Mouse (Mus musculus) midbrain, embryonic 14.5 days (tissue): ENCODE data around the gene Gtf2h4. TPM values are rescaled to one million over a fixed set of nuclear protein-coding genes. Genes with fewer than 3 reads are reported as not detected.
A peak's percentile ranks its signal among the peaks of the same experiment; 100 is the strongest.

Source experiments
- ATAC-seq: fragments of 200-750 bp; cut with Nextera tagmentation; 2 replicates; pipeline ENCODE4 v1.8.0; 2017; ENCODE audit warnings: moderate number of reproducible peaks, moderate library complexity; ENCODE audit not compliant: low FRiP score, low TSS enrichment
- DNase-seq: peaks from one replicate; pipeline ENCODE4 v3.0.0-alpha.2; 2015
- H3K27ac ChIP-seq: fragments of 300-500 bp; sonication (generic); replicated peaks from 2 replicates; pipeline ENCODE4 v1.5.1; 2014; ENCODE audit warnings: mild to moderate bottlenecking, low read depth, low read length, moderate library complexity
- H3K27me3 ChIP-seq: fragments of 300-500 bp; sonication (generic); 2 replicates; pipeline ENCODE4 v1.6.1; 2014; ENCODE audit warnings: low read length, control low read depth, mixed read lengths; ENCODE audit not compliant: control insufficient read depth, insufficient read depth
- H3K36me3 ChIP-seq: fragments of 300-500 bp; sonication (generic); 2 replicates; pipeline ENCODE4 v1.6.1; 2014; ENCODE audit warnings: low read length, control low read depth; ENCODE audit not compliant: control insufficient read depth, insufficient read depth
- H3K4me1 ChIP-seq: fragments of 300-500 bp; sonication (generic); 2 replicates; pipeline ENCODE4 v1.6.1; 2014; ENCODE audit warnings: mild to moderate bottlenecking, antibody characterized with exemption, low read length, control low read depth; ENCODE audit not compliant: control insufficient read depth, insufficient read depth
- H3K4me2 ChIP-seq: fragments of 300-500 bp; sonication (generic); 2 replicates; pipeline ENCODE4 v1.6.1; 2014; ENCODE audit warnings: mild to moderate bottlenecking, low read length, moderate library complexity
- H3K4me3 ChIP-seq: fragments of 300-500 bp; sonication (generic); replicated peaks from 2 replicates; pipeline ENCODE4 v1.5.1; 2014; ENCODE audit warnings: low read depth, low read length
- H3K9ac ChIP-seq: fragments of 300-500 bp; sonication (generic); replicated peaks from 2 replicates; pipeline ENCODE4 v1.6.1; 2014; ENCODE audit warnings: mild to moderate bottlenecking, low read length, moderate library complexity
- H3K9me3 ChIP-seq: fragments of 300-500 bp; sonication (generic); 2 replicates; pipeline ENCODE4 v1.6.1; 2016; ENCODE audit warnings: low read length, control low read depth, mixed read lengths; ENCODE audit not compliant: control insufficient read depth
- WGBS: fragments of 180-500 bp; shearing (Covaris S2); extraction: QIAGEN DNeasy Blood & Tissue Kit; methylation state at CpG from one replicate; pipeline ENCODE4 v1.1.7; 2014; 5-methylcytosine and 5-hydroxymethylcytosine counted together
- polyA plus RNA-seq: library from polyadenylated mRNA; unstranded; fragments of >200 nt; fragmentation: Nextera tagmentation; extraction: Ambion mirVana; gene quantifications from 2 replicates; pipeline ENCODE4 v1.2.1, GENCODE M21; 2014

Gene Gtf2h4
- polyA plus RNA-seq, 1 experiment from 2014 or later: 25.5 TPM

DNA sequence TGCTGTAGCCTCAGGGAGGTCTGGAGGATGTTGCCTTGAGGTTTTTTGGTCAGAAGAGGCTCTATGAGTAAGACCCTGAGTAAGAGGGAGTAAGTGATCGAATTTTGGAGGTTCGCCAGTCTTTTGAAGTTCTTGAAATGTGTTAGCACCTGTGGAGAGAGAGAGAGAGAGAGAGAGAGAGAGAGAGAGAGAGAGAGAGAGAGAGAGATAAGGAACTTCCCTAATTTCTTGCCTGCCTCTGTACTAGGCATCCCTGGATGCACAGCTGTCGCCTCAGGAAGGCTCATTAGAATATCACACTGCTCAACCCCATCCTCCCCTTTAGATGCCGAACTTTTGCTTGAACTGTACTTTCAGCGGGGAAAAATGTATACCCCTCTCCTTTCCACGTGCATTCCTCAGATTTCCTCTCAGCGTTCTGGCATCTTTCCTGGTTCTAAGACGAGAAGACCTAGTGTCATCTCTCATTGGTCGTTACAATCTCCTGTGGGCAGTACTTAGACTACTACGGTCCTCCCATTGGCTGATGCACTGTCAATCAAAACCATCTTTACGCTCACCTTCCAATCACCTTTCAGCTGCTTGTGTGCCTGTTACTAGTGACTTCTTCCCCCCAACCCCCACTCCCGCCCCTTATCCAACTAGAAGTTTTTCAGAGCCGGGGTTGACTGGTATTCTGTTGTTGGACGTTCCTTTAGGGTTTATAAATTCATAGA is 34.9 kb downstream of the Gtf2h4 start:
- H3K36me3 ChIP-seq: no peaks in the 10 kb centered on the region
- H3K27ac ChIP-seq: no peak overlapping the region
- no peaks in the 10 kb centered on the region for H3K9me3 ChIP-seq
- peak overlapping the region; percentile 24; the same call in 1 of the 2 replicates for H3K4me2 ChIP-seq
- H3K4me3 ChIP-seq: no peak overlapping the region
- ATAC-seq (peak; percentile 73), DNase-seq (peak; percentile 82)
- H3K9ac ChIP-seq: no peak overlapping the region
- no peaks in the 10 kb centered on the region for H3K4me1 ChIP-seq
- 33% methylated on average over 14 of the region's 14 CpGs for WGBS
- H3K27me3 ChIP-seq: 0 out of 2 replicates have a peak, but pooled peaks cover 7% of the 10 kb centered on the region

GRCm38 (mm10) chr17:35636363-35636762 is 37.2 kb downstream of the Gtf2h4 start:
- Histone ChIP-seq H3K4me2 (no peak overlapping the region), H3K4me1 (no peaks in the 10 kb centered on the region)
- ATAC-seq: no peak

GRCm38 (mm10) chr17:35635699-35636111 is 37.8 kb downstream of the Gtf2h4 start:
- 0 out of 2 replicates have a peak overlapping the region, but pooled peaks have one; percentile 8 for H3K27ac ChIP-seq
- no peaks in the 10 kb centered on the region for H3K9me3 ChIP-seq
- H3K4me2 ChIP-seq: peak overlapping the region; percentile 65
- peak; percentile 17; the same call in 1 of the 2 replicates for ATAC-seq
- 1% methylated on average over 15 of the region's 15 CpGs for WGBS
- no peaks in the 10 kb centered on the region for H3K4me1 ChIP-seq
- H3K4me3 ChIP-seq: peak overlapping the region; percentile 30
- peak overlapping the region; percentile 36; the same call in 1 of the 2 replicates for H3K9ac ChIP-seq
- 0 out of 2 replicates have a peak, but pooled peaks cover 7% of the 10 kb centered on the region for H3K27me3 ChIP-seq
- H3K36me3 ChIP-seq: no peaks in the 10 kb centered on the region
- DNase-seq: peak; percentile 89

More at GRCm38 (mm10) chr17:35636363-35636762, 37.2 kb downstream of the Gtf2h4 start:
- Histone ChIP-seq H3K36me3 (no peaks in the 10 kb centered on the region), H3K4me3 (no peak overlapping the region), H3K27ac (no peak overlapping the region), H3K9me3 (no peaks in the 10 kb centered on the region), H3K9ac (no peak overlapping the region), H3K27me3 (0 out of 2 replicates have a peak, but pooled peaks cover 7% of the 10 kb centered on the region)
- 41% methylated on average over 5 of the region's 5 CpGs for WGBS
- DNase-seq: peak; percentile 43

- WGBS: 61% methylated on average over 3 of the region's 3 CpGs
- Histone ChIP-seq H3K27me3 (0 out of 2 replicates have a peak, but pooled peaks cover 7% of the 10 kb centered on the region), H3K36me3 (no peaks in the 10 kb centered on the region), H3K27ac (no peak overlapping the region), H3K9me3 (no peaks in the 10 kb centered on the region), H3K9ac (no peak overlapping the region), H3K4me3 (no peak overlapping the region), H3K4me2 (no peak overlapping the region), H3K4me1 (no peaks in the 10 kb centered on the region)
- DNase-seq (no peak), ATAC-seq (no peak)
Measured at GRCm38 (mm10) chr17:35635202-35635601, 38.3 kb downstream of the Gtf2h4 start.

GRCm38 (mm10) chr17:35633992-35634391 is 39.5 kb downstream of the Gtf2h4 start:
- no peak overlapping the region for H3K27ac ChIP-seq
- DNase-seq: peak; percentile 63
- no peak overlapping the region for H3K9ac ChIP-seq

GRCm38 (mm10) chr17:35626537-35626936 is 47.0 kb downstream of the Gtf2h4 start, which contains the start of gene Gm9573:
Gene Gm9573, minus strand, starts transcription at chr17:35626637.
- H3K9me3 ChIP-seq: no peaks in the 10 kb centered on the region
- 86% methylated on average over 7 of the region's 7 CpGs for WGBS
- no peak within 1 kb of the TSS for H3K4me3 ChIP-seq
- no peak within 1 kb of the TSS for H3K4me2 ChIP-seq
- no peak within 1 kb of the TSS for H3K27ac ChIP-seq
- H3K27me3 ChIP-seq: no peaks in the 10 kb centered on the region
- DNase-seq (no peak), ATAC-seq (no peak)
- no peak within 1 kb of the TSS for H3K9ac ChIP-seq
- H3K36me3 ChIP-seq: no peaks in the 10 kb centered on the region
- H3K4me1 ChIP-seq: no peaks in the 10 kb centered on the region

More at GRCm38 (mm10) chr17:35633992-35634391, 39.5 kb downstream of the Gtf2h4 start:
- ATAC-seq: no peak
- Histone ChIP-seq H3K4me1 (no peaks in the 10 kb centered on the region), H3K4me3 (no peak overlapping the region), H3K4me2 (no peak overlapping the region), H3K27me3 (0 out of 2 replicates have a peak, but pooled peaks cover 7% of the 10 kb centered on the region), H3K9me3 (no peaks in the 10 kb centered on the region), H3K36me3 (no peaks in the 10 kb centered on the region)
- WGBS: 12% methylated on average over 1 of the region's 1 CpGs

Other genes starting within 250 kb of the Gtf2h4 start
- 0.61 and 0.63 TPM in 2 replicates for gene H2-Q6, start 248.9 kb downstream of the Gtf2h4 start, polyA plus RNA-seq
- gene H2-Q7, start 234.6 kb downstream of the Gtf2h4 start, polyA plus RNA-seq: 2.5 and 2.8 TPM in 2 replicates
- gene H2-Q10, start 203.7 kb downstream of the Gtf2h4 start, polyA plus RNA-seq: 0.38 TPM in 1 of 2 replicates, not detected in the other
- not detected in 2 replicates for gene Pou5f1, start 167.7 kb downstream of the Gtf2h4 start, polyA plus RNA-seq
- 8.9 and 15.5 TPM in 2 replicates for gene Tcf19, start 156.9 kb downstream of the Gtf2h4 start, polyA plus RNA-seq
- 1.6 and 3.4 TPM in 2 replicates for gene Cchcr1, start 156.6 kb downstream of the Gtf2h4 start, polyA plus RNA-seq
- 0.54 and 0.61 TPM in 2 replicates for gene Psors1c2, start 140.5 kb downstream of the Gtf2h4 start, polyA plus RNA-seq
- 0.11 TPM in 1 of 2 replicates, not detected in the other for gene Cdsn, start 121.6 kb downstream of the Gtf2h4 start, polyA plus RNA-seq
- not detected in 2 replicates for gene 2300002M23Rik, start 106.3 kb downstream of the Gtf2h4 start, polyA plus RNA-seq
- gene Sfta2, start 72.2 kb downstream of the Gtf2h4 start, polyA plus RNA-seq: not detected in 2 replicates
- not detected in 2 replicates for gene Gm9573, start 47.1 kb downstream of the Gtf2h4 start, polyA plus RNA-seq
- gene Mucl3, start 30.0 kb downstream of the Gtf2h4 start, polyA plus RNA-seq: not detected in 2 replicates
- 9.5 and 14.8 TPM in 2 replicates for gene Vars2, start 6.1 kb downstream of the Gtf2h4 start, polyA plus RNA-seq
- 52.9 and 87.2 TPM in 2 replicates for gene Ddr1, start 30.9 kb upstream of the Gtf2h4 start, polyA plus RNA-seq
- gene Ier3, start 147.9 kb upstream of the Gtf2h4 start, polyA plus RNA-seq: 3.3 and 4.0 TPM in 2 replicates
- 59.9 and 74.0 TPM in 2 replicates for gene Flot1, start 149.5 kb upstream of the Gtf2h4 start, polyA plus RNA-seq
- 1,880 and 2,054 TPM in 2 replicates for gene Tubb5, start 164.6 kb upstream of the Gtf2h4 start, polyA plus RNA-seq
- 7.3 and 8.2 TPM in 2 replicates for gene Mdc1, start 167.8 kb upstream of the Gtf2h4 start, polyA plus RNA-seq
- gene Nrm, start 187.6 kb upstream of the Gtf2h4 start, polyA plus RNA-seq: 14.5 and 20.2 TPM in 2 replicates
- 17.4 and 21.0 TPM in 2 replicates for gene Ppp1r18, start 191.9 kb upstream of the Gtf2h4 start, polyA plus RNA-seq
- gene Dhx16, start 206.1 kb upstream of the Gtf2h4 start, polyA plus RNA-seq: 27.4 and 30.7 TPM in 2 replicates
- 50.7 and 70.0 TPM in 2 replicates for gene 2310061I04Rik, start 223.7 kb upstream of the Gtf2h4 start, polyA plus RNA-seq
- 478 and 503 TPM in 2 replicates for gene Atat1, start 236.3 kb upstream of the Gtf2h4 start, polyA plus RNA-seq
- 54.9 and 55.3 TPM in 2 replicates for gene Mrps18b, start 242.7 kb upstream of the Gtf2h4 start, polyA plus RNA-seq
- gene Ppp1r10, start 242.7 kb upstream of the Gtf2h4 start, polyA plus RNA-seq: 36.3 and 45.2 TPM in 2 replicates